Mouse (Mus musculus) thymus, postnatal 25 days (tissue): ENCODE measurements around the gene Lamb3.
A peak's percentile ranks its signal among the peaks of the same experiment; 100 is the strongest.

Experiments
- DNase-seq: peaks from one replicate; pipeline ENCODE4 v3.0.0; 2022

Gene Lamb3

GRCm38 (mm10) chr1:193285766-193286325 lies 78.3 kb downstream of the Lamb3 start:
- peak; percentile 62 for DNase-seq

GRCm38 (mm10) chr1:193287578-193287977 lies 80.1 kb downstream of the Lamb3 start:
- no peak for DNase-seq

GRCm38 (mm10) chr1:193289076-193289475 lies 81.6 kb downstream of the Lamb3 start:
- DNase-seq: no peak

- no peak for DNase-seq
Observed at GRCm38 (mm10) chr1:193289914-193290313, 82.4 kb downstream of the Lamb3 start.

GRCm38 (mm10) chr1:193290686-193291085 lies 83.2 kb downstream of the Lamb3 start:
- no peak for DNase-seq

GRCm38 (mm10) chr1:193293039-193293438 lies 85.5 kb downstream of the Lamb3 start:
- no peak for DNase-seq

GRCm38 (mm10) chr1:193293926-193294325 lies 86.4 kb downstream of the Lamb3 start:
- DNase-seq: no peak

- DNase-seq: no peak
Observed at GRCm38 (mm10) chr1:193295920-193296319, 88.4 kb downstream of the Lamb3 start.

GRCm38 (mm10) chr1:193298141-193298765 lies 90.8 kb downstream of the Lamb3 start:
- no peak for DNase-seq

- no peak for DNase-seq
Observed at GRCm38 (mm10) chr1:193299995-193300394, 92.5 kb downstream of the Lamb3 start.

GRCm38 (mm10) chr1:193301216-193302092 lies 94.0 kb downstream of the Lamb3 start:
- no peak for DNase-seq

GRCm38 (mm10) chr1:193302093-193302405 lies 94.5 kb downstream of the Lamb3 start:
- DNase-seq: no peak

GRCm38 (mm10) chr1:193303096-193303495 lies 95.6 kb downstream of the Lamb3 start:
- no peak for DNase-seq

- no peak for DNase-seq
Observed at GRCm38 (mm10) chr1:193305386-193305785, 97.9 kb downstream of the Lamb3 start.

- DNase-seq: no peak
Observed at GRCm38 (mm10) chr1:193306832-193307231, 99.3 kb downstream of the Lamb3 start.

GRCm38 (mm10) chr1:193309785-193310518 lies 102.5 kb downstream of the Lamb3 start:
- no peak for DNase-seq

- no peak for DNase-seq
Observed at GRCm38 (mm10) chr1:193310519-193311085, 103.1 kb downstream of the Lamb3 start.

GRCm38 (mm10) chr1:193311596-193311995 lies 104.1 kb downstream of the Lamb3 start:
- no peak for DNase-seq

GRCm38 (mm10) chr1:193315705-193316357 lies 108.3 kb downstream of the Lamb3 start:
- DNase-seq: no peak

GRCm38 (mm10) chr1:193316358-193316750 lies 108.9 kb downstream of the Lamb3 start:
- no peak for DNase-seq

- DNase-seq: no peak
Observed at GRCm38 (mm10) chr1:193317159-193317559, 109.7 kb downstream of the Lamb3 start.

GRCm38 (mm10) chr1:193319721-193320120 lies 112.2 kb downstream of the Lamb3 start:
- no peak for DNase-seq

GRCm38 (mm10) chr1:193320398-193320797 lies 112.9 kb downstream of the Lamb3 start:
- no peak for DNase-seq
